Mouse (Mus musculus) midbrain, embryonic 12.5 days (tissue): ENCODE results near the gene Sh3glb1. TPM values are rescaled to one million over a fixed set of nuclear protein-coding genes. Genes with fewer than 3 reads are reported as not detected.

Experiments
- ATAC-seq: fragments of 200-750 bp; cut with Nextera tagmentation; 2 replicates; pipeline ENCODE4 v1.8.0; 2017; ENCODE audit warnings: low read depth, moderate TSS enrichment, moderate library complexity; ENCODE audit not compliant: low FRiP score
- H3K27ac ChIP-seq: fragments of 300-500 bp; sonication (generic); replicated peaks from 2 replicates; pipeline ENCODE4 v1.5.1; 2016; ENCODE audit warnings: mild to moderate bottlenecking
- H3K27me3 ChIP-seq: fragments of 300-500 bp; sonication (generic); 2 replicates; pipeline ENCODE4 v1.6.1; 2016; ENCODE audit warnings: mild to moderate bottlenecking
- H3K36me3 ChIP-seq: fragments of 300-500 bp; sonication (generic); 2 replicates; pipeline ENCODE4 v1.6.1; 2016
- H3K4me1 ChIP-seq: fragments of 300-500 bp; sonication (generic); 2 replicates; pipeline ENCODE4 v1.6.1; 2016
- H3K4me2 ChIP-seq: fragments of 300-500 bp; sonication (generic); replicated peaks from 2 replicates; pipeline ENCODE4 v1.6.1; 2016; ENCODE audit warnings: mild to moderate bottlenecking, moderate library complexity
- H3K4me3 ChIP-seq: fragments of 300-500 bp; sonication (generic); 2 replicates; pipeline ENCODE4 v1.5.1; 2016; ENCODE audit warnings: mild to moderate bottlenecking
- H3K9ac ChIP-seq: fragments of 300-500 bp; sonication (generic); replicated peaks from 2 replicates; pipeline ENCODE4 v1.6.1; 2016; ENCODE audit warnings: mild to moderate bottlenecking, moderate library complexity
- H3K9me3 ChIP-seq: fragments of 300-500 bp; sonication (generic); 2 replicates; pipeline ENCODE4 v1.6.1; 2016; ENCODE audit warnings: mild to moderate bottlenecking
- WGBS: fragments of 180-500 bp; shearing (Covaris S2); methylation state at CpG from one replicate; pipeline ENCODE4 v1.1.7; 2016; 5-methylcytosine and 5-hydroxymethylcytosine counted together
- polyA plus RNA-seq: library from polyadenylated mRNA; unstranded; fragments of >200 nt; fragmentation: Nextera tagmentation; extraction: Ambion mirVana; gene quantifications from 2 replicates; pipeline ENCODE4 v1.2.1, GENCODE M21; 2016

Gene Sh3glb1
- polyA plus RNA-seq, 1 experiment from 2014 or later: 94.2 TPM

GRCm38 (mm10) chr3:144711607-144712206 lies 8.4 kb downstream of the Sh3glb1 start:
- no peak overlapping the region for H3K27ac ChIP-seq
- peak; percentile 75; the same call in 1 of the 2 replicates for ATAC-seq
- H3K36me3 ChIP-seq: peaks cover 32% of the 10 kb centered on the region
- H3K4me2 ChIP-seq: no peak overlapping the region
- 84% methylated on average over 6 of the region's 6 CpGs for WGBS
- no peak overlapping the region for H3K9ac ChIP-seq
- no peaks in the 10 kb centered on the region for H3K9me3 ChIP-seq
- H3K4me3 ChIP-seq: no peak overlapping the region
- H3K4me1 ChIP-seq: peaks cover 7% of the 10 kb centered on the region; the same call in 1 of the 2 replicates
- no peaks in the 10 kb centered on the region for H3K27me3 ChIP-seq

- Histone ChIP-seq H3K36me3 (peaks cover 40% of the 10 kb centered on the region), H3K27ac (no peak overlapping the region), H3K4me3 (no peak overlapping the region), H3K4me1 (no peaks in the 10 kb centered on the region), H3K9me3 (no peaks in the 10 kb centered on the region), H3K9ac (no peak overlapping the region), H3K4me2 (no peak overlapping the region), H3K27me3 (no peaks in the 10 kb centered on the region)
- no peak for ATAC-seq
- WGBS: 95% methylated on average over 5 of the region's 5 CpGs
These were observed 11.5 kb downstream of the Sh3glb1 start for GRCm38 (mm10) chr3:144708612-144709011.

- no peaks in the 10 kb centered on the region for H3K9me3 ChIP-seq
- 92% methylated on average over 6 of the region's 6 CpGs for WGBS
- no peak overlapping the region for H3K4me3 ChIP-seq
- H3K36me3 ChIP-seq: peaks cover 35% of the 10 kb centered on the region
- no peaks in the 10 kb centered on the region for H3K4me1 ChIP-seq
- no peak for ATAC-seq
- H3K27ac ChIP-seq: no peak overlapping the region
- no peak overlapping the region for H3K9ac ChIP-seq
- H3K27me3 ChIP-seq: no peaks in the 10 kb centered on the region
- no peak overlapping the region for H3K4me2 ChIP-seq
These were observed 16.2 kb downstream of the Sh3glb1 start for GRCm38 (mm10) chr3:144703959-144704358.

- Histone ChIP-seq H3K4me1 (no peaks in the 10 kb centered on the region), H3K4me3 (no peak overlapping the region), H3K27me3 (no peaks in the 10 kb centered on the region), H3K27ac (no peak overlapping the region), H3K9ac (no peak overlapping the region), H3K9me3 (no peaks in the 10 kb centered on the region), H3K36me3 (peaks cover 52% of the 10 kb centered on the region), H3K4me2 (no peak overlapping the region)
- ATAC-seq: no peak
- WGBS: 89% methylated on average over 5 of the region's 5 CpGs
These were observed 21.2 kb downstream of the Sh3glb1 start for GRCm38 (mm10) chr3:144698790-144699433.

- Histone ChIP-seq H3K27me3 (no peaks in the 10 kb centered on the region), H3K9ac (no peak overlapping the region), H3K36me3 (peaks cover 60% of the 10 kb centered on the region), H3K9me3 (no peaks in the 10 kb centered on the region), H3K4me1 (no peaks in the 10 kb centered on the region), H3K4me2 (no peak overlapping the region), H3K27ac (no peak overlapping the region), H3K4me3 (no peak overlapping the region)
- WGBS: 93% methylated on average over 3 of the region's 3 CpGs
- no peak for ATAC-seq
These were observed 22.2 kb downstream of the Sh3glb1 start for GRCm38 (mm10) chr3:144697942-144698341.

- H3K4me3 ChIP-seq: no peak overlapping the region
- H3K27me3 ChIP-seq: no peaks in the 10 kb centered on the region
- H3K27ac ChIP-seq: no peak overlapping the region
- ATAC-seq: no peak
- 80% methylated on average over 5 of the region's 5 CpGs for WGBS
- no peak overlapping the region for H3K4me2 ChIP-seq
- no peaks in the 10 kb centered on the region for H3K4me1 ChIP-seq
- no peak overlapping the region for H3K9ac ChIP-seq
- peaks cover 57% of the 10 kb centered on the region for H3K36me3 ChIP-seq
- H3K9me3 ChIP-seq: no peaks in the 10 kb centered on the region
These were observed 23.0 kb downstream of the Sh3glb1 start for GRCm38 (mm10) chr3:144697154-144697553.

GRCm38 (mm10) chr3:144694941-144695340 lies 25.2 kb downstream of the Sh3glb1 start:
- Histone ChIP-seq H3K27ac (no peak overlapping the region), H3K27me3 (no peaks in the 10 kb centered on the region), H3K4me2 (no peak overlapping the region), H3K4me3 (no peak overlapping the region), H3K9me3 (no peaks in the 10 kb centered on the region), H3K36me3 (peaks cover 53% of the 10 kb centered on the region), H3K9ac (no peak overlapping the region), H3K4me1 (no peaks in the 10 kb centered on the region)
- ATAC-seq: no peak
- WGBS: 90% methylated on average over 7 of the region's 7 CpGs

GRCm38 (mm10) chr3:144694040-144694439 lies 26.1 kb downstream of the Sh3glb1 start:
- Histone ChIP-seq H3K27ac (no peak overlapping the region), H3K9ac (no peak overlapping the region), H3K36me3 (peaks cover 53% of the 10 kb centered on the region), H3K4me3 (no peak overlapping the region), H3K9me3 (no peaks in the 10 kb centered on the region), H3K27me3 (no peaks in the 10 kb centered on the region), H3K4me2 (no peak overlapping the region), H3K4me1 (peaks cover 3% of the 10 kb centered on the region; the same call in 1 of the 2 replicates)
- WGBS: 92% methylated on average over 10 of the region's 10 CpGs
- ATAC-seq: no peak

- Histone ChIP-seq H3K9me3 (no peaks in the 10 kb centered on the region), H3K27ac (no peak overlapping the region), H3K4me2 (no peak overlapping the region), H3K36me3 (peaks cover 53% of the 10 kb centered on the region), H3K4me1 (peaks cover 3% of the 10 kb centered on the region; the same call in 1 of the 2 replicates), H3K4me3 (no peak overlapping the region), H3K9ac (no peak overlapping the region), H3K27me3 (no peaks in the 10 kb centered on the region)
- WGBS: 55% methylated on average over 3 of the region's 3 CpGs
- 0 out of 2 replicates have a peak, but pooled peaks have one; percentile 38 for ATAC-seq
These were observed 28.1 kb downstream of the Sh3glb1 start for GRCm38 (mm10) chr3:144692052-144692451.

GRCm38 (mm10) chr3:144689236-144689635 lies 30.9 kb downstream of the Sh3glb1 start:
- no peak overlapping the region for H3K4me3 ChIP-seq
- no peaks in the 10 kb centered on the region for H3K9me3 ChIP-seq
- no peak overlapping the region for H3K9ac ChIP-seq
- H3K27me3 ChIP-seq: no peaks in the 10 kb centered on the region
- peaks cover 3% of the 10 kb centered on the region; the same call in 1 of the 2 replicates for H3K4me1 ChIP-seq
- 9% methylated on average over 11 of the region's 11 CpGs for WGBS
- no peak overlapping the region for H3K4me2 ChIP-seq
- peak; percentile 84 for ATAC-seq
- H3K36me3 ChIP-seq: peaks cover 25% of the 10 kb centered on the region
- H3K27ac ChIP-seq: no peak overlapping the region

GRCm38 (mm10) chr3:144688284-144688683 lies 31.9 kb downstream of the Sh3glb1 start:
- H3K27ac ChIP-seq: no peak overlapping the region
- no peaks in the 10 kb centered on the region for H3K9me3 ChIP-seq
- no peak overlapping the region for H3K4me3 ChIP-seq
- H3K9ac ChIP-seq: no peak overlapping the region
- no peaks in the 10 kb centered on the region for H3K27me3 ChIP-seq
- H3K4me1 ChIP-seq: peaks cover 3% of the 10 kb centered on the region; the same call in 1 of the 2 replicates
- peaks cover 15% of the 10 kb centered on the region for H3K36me3 ChIP-seq
- ATAC-seq: no peak
- H3K4me2 ChIP-seq: no peak overlapping the region
- 92% methylated on average over 8 of the region's 8 CpGs for WGBS

- Histone ChIP-seq H3K4me1 (peaks cover 3% of the 10 kb centered on the region; the same call in 1 of the 2 replicates), H3K9ac (no peak overlapping the region), H3K36me3 (peaks cover 12% of the 10 kb centered on the region), H3K4me2 (no peak overlapping the region), H3K27ac (no peak overlapping the region), H3K4me3 (no peak overlapping the region), H3K27me3 (no peaks in the 10 kb centered on the region), H3K9me3 (no peaks in the 10 kb centered on the region)
- 92% methylated on average over 9 of the region's 9 CpGs for WGBS
- no peak for ATAC-seq
These were observed 32.5 kb downstream of the Sh3glb1 start for GRCm38 (mm10) chr3:144687618-144688017.
